Mouse (Mus musculus): ENCODE data around the gene Tenm2. TPM values are rescaled to one million over a fixed set of nuclear protein-coding genes. Genes with fewer than 3 reads are reported as not detected.

Tenm2 gene
- polyA plus RNA-seq, 1 experiment from 2014 or later, result 77.0 TPM

DNA sequence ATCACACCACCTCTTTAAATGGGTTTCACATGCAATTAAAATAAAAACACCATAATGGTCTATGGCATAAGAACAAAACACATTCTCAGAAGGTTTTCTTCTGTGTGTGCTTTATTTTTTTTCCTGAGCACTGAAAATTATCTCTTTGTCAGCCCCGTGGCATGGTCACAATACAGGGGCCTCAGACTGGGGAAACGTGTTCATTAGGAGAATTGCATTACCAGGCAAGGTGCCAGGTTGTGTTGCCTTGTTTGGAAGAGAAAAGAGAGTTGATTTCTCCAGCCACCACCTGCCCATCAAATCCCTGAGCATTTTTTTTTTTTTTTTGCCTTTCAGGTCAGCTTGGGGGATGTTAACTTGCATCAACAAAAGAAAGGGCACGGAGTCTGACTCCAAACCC lies 631.5 kb downstream of the Tenm2 start:
- Histone ChIP-seq H3K36me3 (ENCODE audit: control insufficient read depth, insufficient read depth, low read length) (no peaks in the 10 kb centered on the region), H3K27me3 (ENCODE audit: control insufficient read depth, insufficient read depth, low read depth, low read length) (no peaks in the 10 kb centered on the region), H3K9ac (ENCODE audit: low read depth, low read length) (no peak overlapping the region), H3K4me3 (ENCODE audit: low read depth, low read length) (no peak overlapping the region), H3K9me3 (replicated peaks; ENCODE audit: control insufficient read depth, low read length, poor library complexity, severe bottlenecking) (no peaks in the 10 kb centered on the region), H3K27ac (ENCODE audit: low read length) (no peak overlapping the region), H3K4me1 (ENCODE audit: control insufficient read depth, insufficient read depth, low read length) (peaks cover 11% of the 10 kb centered on the region), H3K4me2 (ENCODE audit: low read length) (no peak overlapping the region)
- WGBS, result 20% methylated on average over 3 of the region's 3 CpGs
- no peak for ATAC-seq

DNA sequence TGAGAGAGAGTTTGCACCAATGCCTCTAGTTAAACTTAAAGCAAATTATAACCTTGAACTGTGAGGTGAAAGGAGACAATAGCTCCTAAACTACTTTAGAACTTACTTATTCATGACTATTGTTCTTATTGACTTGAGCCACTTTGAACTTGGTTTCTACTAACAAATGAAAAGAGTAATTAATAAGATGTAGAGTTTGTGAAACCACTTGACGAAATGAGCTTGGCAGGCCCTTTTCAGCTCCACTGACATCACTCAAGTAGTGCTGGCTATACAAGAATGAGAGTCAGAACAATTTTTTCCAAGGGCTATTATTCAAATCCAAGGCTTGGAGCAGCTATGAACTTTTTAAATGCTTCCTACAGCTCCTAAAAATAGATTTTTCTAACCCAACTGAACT lies 643.3 kb downstream of the Tenm2 start:
- WGBS, result 47% methylated on average over 1 of the region's 1 CpGs
- Histone ChIP-seq H3K9me3 (replicated peaks; ENCODE audit: control insufficient read depth, low read length, poor library complexity, severe bottlenecking) (no peaks in the 10 kb centered on the region), H3K4me2 (ENCODE audit: low read length) (no peak overlapping the region), H3K4me3 (ENCODE audit: low read depth, low read length) (no peak overlapping the region), H3K9ac (ENCODE audit: low read depth, low read length) (no peak overlapping the region), H3K4me1 (ENCODE audit: control insufficient read depth, insufficient read depth, low read length) (peaks cover 16% of the 10 kb centered on the region), H3K36me3 (ENCODE audit: control insufficient read depth, insufficient read depth, low read length) (no peaks in the 10 kb centered on the region), H3K27ac (ENCODE audit: low read length) (no peak overlapping the region), H3K27me3 (ENCODE audit: control insufficient read depth, insufficient read depth, low read depth, low read length) (no peaks in the 10 kb centered on the region)
- no peak for ATAC-seq

DNA sequence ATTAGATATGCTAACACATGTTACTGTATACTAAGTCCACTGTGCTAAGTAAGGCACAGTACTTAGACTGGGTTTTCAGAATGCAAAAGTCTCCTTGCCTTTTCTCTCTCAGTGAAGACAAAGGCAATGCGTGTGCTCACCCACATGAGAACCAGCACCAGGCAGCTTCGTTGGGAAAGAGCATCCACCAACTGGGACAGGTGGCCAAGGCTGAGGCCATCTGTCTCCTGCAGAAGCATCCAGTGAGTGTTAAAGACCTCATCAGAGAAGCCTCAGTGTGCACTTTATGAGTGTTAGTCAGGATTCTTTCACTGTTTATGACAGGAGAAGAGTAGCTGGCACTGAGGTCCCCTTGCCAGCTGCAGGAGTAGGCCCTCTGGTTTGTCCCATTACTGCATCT lies 669.6 kb downstream of the Tenm2 start:
- Histone ChIP-seq H3K36me3 (ENCODE audit: control insufficient read depth, insufficient read depth, low read length) (no peaks in the 10 kb centered on the region), H3K9ac (ENCODE audit: low read depth, low read length) (no peak overlapping the region), H3K9me3 (replicated peaks; ENCODE audit: control insufficient read depth, low read length, poor library complexity, severe bottlenecking) (no peaks in the 10 kb centered on the region), H3K4me3 (ENCODE audit: low read depth, low read length) (no peak overlapping the region), H3K27me3 (ENCODE audit: control insufficient read depth, insufficient read depth, low read depth, low read length) (no peaks in the 10 kb centered on the region), H3K27ac (ENCODE audit: low read length) (no peak overlapping the region), H3K4me1 (ENCODE audit: control insufficient read depth, insufficient read depth, low read length) (no peaks in the 10 kb centered on the region), H3K4me2 (ENCODE audit: low read length) (no peak overlapping the region)
- no peak for ATAC-seq
- 71% methylated on average over 2 of the region's 2 CpGs for WGBS

DNA sequence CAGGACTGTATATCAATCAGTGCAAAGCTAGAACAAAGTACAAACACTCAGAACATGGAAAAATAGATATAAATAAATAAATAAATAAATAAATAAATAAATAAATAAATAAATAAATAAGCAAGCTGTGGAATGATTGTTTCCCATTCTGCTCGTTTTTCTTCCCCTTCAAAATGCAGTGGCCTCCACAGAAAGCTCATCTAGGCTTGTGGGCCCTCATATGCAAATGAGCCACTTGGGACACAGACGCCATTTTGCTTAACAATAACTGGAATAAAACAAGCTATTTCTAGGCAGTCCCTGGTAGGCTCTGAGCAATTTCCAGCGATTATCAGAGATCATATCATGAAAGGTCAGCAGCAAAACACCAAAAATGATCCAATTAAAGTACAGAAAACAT lies 672.9 kb downstream of the Tenm2 start:
- 65% methylated on average over 3 of the region's 3 CpGs for WGBS
- Histone ChIP-seq H3K4me1 (ENCODE audit: control insufficient read depth, insufficient read depth, low read length) (0 out of 2 replicates have a peak, but pooled peaks cover 2% of the 10 kb centered on the region), H3K4me3 (ENCODE audit: low read depth, low read length) (no peak overlapping the region), H3K9me3 (replicated peaks; ENCODE audit: control insufficient read depth, low read length, poor library complexity, severe bottlenecking) (no peaks in the 10 kb centered on the region), H3K9ac (ENCODE audit: low read depth, low read length) (no peak overlapping the region), H3K27me3 (ENCODE audit: control insufficient read depth, insufficient read depth, low read depth, low read length) (no peaks in the 10 kb centered on the region), H3K36me3 (ENCODE audit: control insufficient read depth, insufficient read depth, low read length) (no peaks in the 10 kb centered on the region), H3K27ac (ENCODE audit: low read length) (no peak overlapping the region), H3K4me2 (ENCODE audit: low read length) (no peak overlapping the region)
- ATAC-seq, result no peak

DNA sequence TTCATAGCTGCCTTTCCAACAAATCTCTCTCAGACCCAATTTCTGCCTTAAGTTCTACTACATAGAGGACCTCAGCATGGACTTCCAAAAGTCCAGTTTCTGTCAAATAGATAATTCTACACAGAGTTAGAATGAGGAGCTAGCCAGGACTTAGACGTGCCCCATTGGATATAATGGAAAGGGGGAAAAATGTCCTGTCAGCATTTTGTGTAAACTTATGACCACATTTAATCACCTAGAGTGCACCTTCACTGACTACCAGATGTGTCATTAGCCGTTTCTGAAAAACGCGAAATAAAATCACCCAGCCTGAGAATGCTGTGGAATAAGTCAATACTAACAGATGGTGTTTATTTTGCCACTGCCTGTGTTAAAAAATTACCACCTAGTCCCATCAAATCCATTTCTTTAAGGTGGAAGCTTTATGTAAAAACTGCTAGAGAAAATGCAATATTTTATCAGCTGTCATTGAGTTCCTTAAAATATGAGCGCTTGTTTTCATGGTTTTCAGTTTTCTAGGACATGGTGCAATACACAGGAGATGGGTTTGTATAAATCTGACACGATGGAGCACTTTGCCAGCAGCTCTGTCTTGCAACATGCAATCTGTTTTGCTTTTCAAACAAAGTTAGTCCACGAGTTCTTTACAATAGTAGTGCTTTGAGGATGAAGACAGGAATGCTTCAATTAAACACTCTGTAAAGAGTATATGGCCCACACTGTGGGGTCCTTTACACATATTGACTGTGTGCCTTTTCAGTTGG lies 674.8 kb downstream of the Tenm2 start:
- Histone ChIP-seq H3K9me3 (replicated peaks; ENCODE audit: control insufficient read depth, low read length, poor library complexity, severe bottlenecking) (no peaks in the 10 kb centered on the region), H3K4me2 (ENCODE audit: low read length) (no peak overlapping the region), H3K27me3 (ENCODE audit: control insufficient read depth, insufficient read depth, low read depth, low read length) (no peaks in the 10 kb centered on the region), H3K27ac (ENCODE audit: low read length) (no peak overlapping the region), H3K9ac (ENCODE audit: low read depth, low read length) (no peak overlapping the region), H3K4me1 (ENCODE audit: control insufficient read depth, insufficient read depth, low read length) (0 out of 2 replicates have a peak, but pooled peaks cover 2% of the 10 kb centered on the region), H3K4me3 (ENCODE audit: low read depth, low read length) (no peak overlapping the region), H3K36me3 (ENCODE audit: control insufficient read depth, insufficient read depth, low read length) (no peaks in the 10 kb centered on the region)
- no peak for ATAC-seq
- WGBS, result 85% methylated on average over 7 of the region's 7 CpGs

DNA sequence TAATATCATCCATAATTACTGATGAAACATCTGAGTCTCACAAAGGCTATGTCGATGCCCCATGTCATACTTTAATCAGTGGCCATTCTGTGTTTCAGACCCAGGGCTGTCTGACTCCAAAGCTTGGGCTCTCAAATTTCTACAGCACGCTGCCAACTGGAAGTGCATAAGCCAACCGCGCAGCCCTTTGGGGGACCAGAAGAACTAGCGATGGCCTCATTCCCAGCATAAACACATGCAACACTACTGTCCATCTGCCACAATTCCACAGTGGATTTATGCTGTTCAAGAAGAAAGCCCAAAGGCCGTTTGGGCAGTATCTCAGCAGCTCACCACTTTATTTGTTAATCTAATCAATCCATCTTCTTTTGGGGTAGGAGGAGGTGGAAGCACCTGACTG lies 678.4 kb downstream of the Tenm2 start:
- Histone ChIP-seq H3K27ac (ENCODE audit: low read length) (no peak overlapping the region), H3K9ac (ENCODE audit: low read depth, low read length) (no peak overlapping the region), H3K4me3 (ENCODE audit: low read depth, low read length) (no peak overlapping the region), H3K4me1 (ENCODE audit: control insufficient read depth, insufficient read depth, low read length) (peaks cover 11% of the 10 kb centered on the region), H3K4me2 (ENCODE audit: low read length) (no peak overlapping the region), H3K36me3 (ENCODE audit: control insufficient read depth, insufficient read depth, low read length) (no peaks in the 10 kb centered on the region), H3K27me3 (ENCODE audit: control insufficient read depth, insufficient read depth, low read depth, low read length) (no peaks in the 10 kb centered on the region), H3K9me3 (replicated peaks; ENCODE audit: control insufficient read depth, low read length, poor library complexity, severe bottlenecking) (no peaks in the 10 kb centered on the region)
- WGBS, result 78% methylated on average over 6 of the region's 6 CpGs
- ATAC-seq, result no peak

DNA sequence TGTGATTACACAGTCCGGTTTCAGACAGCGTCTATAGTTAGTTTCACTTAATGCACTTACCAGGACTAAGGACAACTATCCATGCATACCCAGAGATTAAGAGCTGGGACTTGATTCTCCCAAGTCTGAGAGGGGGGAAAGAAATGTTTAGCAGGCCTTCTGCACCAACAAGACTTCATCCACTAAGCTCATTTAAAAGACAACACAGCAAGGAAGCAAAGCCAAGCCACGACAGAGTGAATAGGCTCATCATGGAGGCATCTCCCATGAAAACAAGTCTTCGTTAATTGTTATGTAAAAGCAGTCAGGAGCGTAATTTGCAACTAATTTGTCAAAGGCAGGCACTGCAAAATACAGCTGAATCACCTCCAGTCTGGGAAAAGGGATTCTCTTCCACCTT lies 682.5 kb downstream of the Tenm2 start:
- Histone ChIP-seq H3K36me3 (ENCODE audit: control insufficient read depth, insufficient read depth, low read length) (no peaks in the 10 kb centered on the region), H3K4me3 (ENCODE audit: low read depth, low read length) (no peak overlapping the region), H3K4me1 (ENCODE audit: control insufficient read depth, insufficient read depth, low read length) (peaks cover 23% of the 10 kb centered on the region), H3K4me2 (ENCODE audit: low read length) (no peak overlapping the region), H3K27ac (ENCODE audit: low read length) (no peak overlapping the region), H3K27me3 (ENCODE audit: control insufficient read depth, insufficient read depth, low read depth, low read length) (no peaks in the 10 kb centered on the region), H3K9me3 (replicated peaks; ENCODE audit: control insufficient read depth, low read length, poor library complexity, severe bottlenecking) (no peaks in the 10 kb centered on the region), H3K9ac (ENCODE audit: low read depth, low read length) (no peak overlapping the region)
- WGBS, result 16% methylated on average over 5 of the region's 5 CpGs
- ATAC-seq, result no peak

DNA sequence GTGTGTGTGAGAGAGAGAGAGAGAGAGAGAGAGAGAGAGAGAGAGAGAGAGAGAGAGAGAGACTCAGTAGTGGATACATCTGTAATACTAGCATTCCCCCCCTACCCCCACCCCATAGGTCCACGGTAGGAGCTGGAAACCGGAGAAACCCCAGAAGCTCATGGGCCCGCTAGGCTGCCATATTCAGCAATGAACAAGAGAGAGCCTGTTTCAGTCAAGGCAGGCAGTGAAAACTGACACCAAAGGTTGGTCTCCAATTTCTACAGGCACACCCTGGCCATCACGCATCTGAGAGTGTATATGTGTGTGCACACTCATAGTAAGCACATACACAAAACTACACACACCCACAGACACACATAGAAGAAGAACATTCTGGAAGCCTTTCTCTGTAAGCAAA lies 685.1 kb downstream of the Tenm2 start:
- no peak for ATAC-seq
- no peak overlapping the region for H3K4me3 ChIP-seq (ENCODE audit: low read depth, low read length)
- 60% methylated on average over 4 of the region's 4 CpGs for WGBS
- no peaks in the 10 kb centered on the region for H3K27me3 ChIP-seq (ENCODE audit: control insufficient read depth, insufficient read depth, low read depth, low read length)
- no peaks in the 10 kb centered on the region for H3K9me3 ChIP-seq (replicated peaks; ENCODE audit: control insufficient read depth, low read length, poor library complexity, severe bottlenecking)
- H3K27ac ChIP-seq (ENCODE audit: low read length), result no peak overlapping the region
- H3K36me3 ChIP-seq (ENCODE audit: control insufficient read depth, insufficient read depth, low read length), result no peaks in the 10 kb centered on the region
- H3K4me1 ChIP-seq (ENCODE audit: control insufficient read depth, insufficient read depth, low read length), result peaks cover 23% of the 10 kb centered on the region
- H3K4me2 ChIP-seq (ENCODE audit: low read length), result no peak overlapping the region
- H3K9ac ChIP-seq (ENCODE audit: low read depth, low read length), result no peak overlapping the region

DNA sequence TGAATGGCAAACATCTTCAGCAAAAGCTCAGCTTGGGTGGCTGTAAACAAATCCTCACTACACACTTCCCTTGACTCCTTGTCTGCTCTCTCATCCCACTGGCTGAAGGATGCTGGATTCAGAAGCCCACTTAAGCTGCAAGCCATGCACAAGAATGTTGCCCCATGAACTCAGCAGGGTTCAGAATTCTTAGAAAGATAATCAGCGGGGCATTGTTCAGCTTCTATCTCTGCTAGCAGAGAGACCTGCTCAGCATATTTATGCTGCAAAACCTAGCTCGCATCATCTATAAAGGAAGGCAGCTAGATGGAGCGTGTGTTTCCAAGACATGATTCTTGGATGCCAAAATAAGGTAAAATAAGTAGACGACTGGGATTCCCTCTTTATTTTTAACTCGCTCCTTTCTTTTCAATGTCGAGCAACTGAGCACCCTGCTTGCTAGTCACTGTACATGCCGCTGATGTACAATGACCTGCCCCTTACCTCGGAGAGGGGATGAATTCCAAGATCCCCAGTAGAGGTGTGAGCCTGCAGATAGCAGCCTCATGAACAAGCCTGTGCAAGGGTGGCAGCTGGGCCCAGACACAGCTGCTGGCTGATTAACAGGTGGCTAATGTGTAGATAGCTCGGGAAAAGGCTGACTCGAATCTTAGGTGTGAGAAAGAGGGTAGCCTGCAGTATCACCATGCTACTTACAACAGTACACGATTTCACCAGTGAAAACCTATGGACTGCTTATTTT lies 686.2 kb downstream of the Tenm2 start:
- Histone ChIP-seq H3K4me3 (ENCODE audit: low read depth, low read length) (no peak overlapping the region), H3K4me2 (ENCODE audit: low read length) (no peak overlapping the region), H3K36me3 (ENCODE audit: control insufficient read depth, insufficient read depth, low read length) (no peaks in the 10 kb centered on the region), H3K4me1 (ENCODE audit: control insufficient read depth, insufficient read depth, low read length) (peaks cover 23% of the 10 kb centered on the region), H3K9ac (ENCODE audit: low read depth, low read length) (no peak overlapping the region), H3K9me3 (replicated peaks; ENCODE audit: control insufficient read depth, low read length, poor library complexity, severe bottlenecking) (no peaks in the 10 kb centered on the region), H3K27ac (ENCODE audit: low read length) (peak overlapping the region; percentile 43), H3K27me3 (ENCODE audit: control insufficient read depth, insufficient read depth, low read depth, low read length) (no peaks in the 10 kb centered on the region)
- peak; percentile 57; the same call in 1 of the 2 replicates for ATAC-seq
- WGBS, result 38% methylated on average over 11 of the region's 11 CpGs
